Mouse (Mus musculus): ENCODE results near the gene Mrpl24.

Gene Mrpl24

DNA sequence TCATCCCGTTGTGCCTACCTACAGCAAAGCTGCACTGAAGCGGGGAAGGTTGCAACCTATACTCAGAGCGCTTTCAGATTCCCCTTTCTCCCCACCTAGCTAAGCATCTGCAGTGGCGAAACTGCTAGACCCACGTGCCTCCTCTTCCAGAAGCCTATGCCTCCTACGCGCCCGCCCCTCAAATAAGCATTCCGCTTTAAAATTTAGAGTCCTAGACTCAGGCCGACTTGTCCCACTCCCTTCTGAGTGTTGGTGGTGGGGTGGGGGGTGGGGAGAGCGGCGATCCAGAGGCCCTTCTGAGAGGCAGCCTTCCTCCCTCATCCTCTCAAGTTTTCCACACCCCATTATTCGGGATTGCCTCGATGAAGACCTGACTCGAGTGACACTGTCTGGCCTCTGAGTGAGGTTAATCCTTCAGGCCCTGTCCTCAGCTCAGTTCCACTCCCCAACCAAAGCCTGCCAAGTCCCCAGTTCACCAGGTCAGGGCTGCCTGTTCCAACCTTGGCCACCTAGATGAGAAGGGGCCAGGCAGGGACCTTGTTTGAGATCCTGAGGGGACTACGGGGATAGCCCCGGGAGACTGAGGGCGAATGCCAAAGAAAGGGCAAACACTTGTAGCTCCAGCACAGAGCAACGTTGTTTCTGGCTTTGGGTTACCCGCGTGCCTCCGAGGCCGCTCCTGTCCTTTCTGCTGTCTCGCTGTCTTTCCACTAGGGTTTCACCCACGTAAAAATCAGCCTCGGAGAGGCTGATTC is 27.9 kb downstream of the Mrpl24 start:
- DNase-seq (ENCODE audit: low spot score): no peak

DNA sequence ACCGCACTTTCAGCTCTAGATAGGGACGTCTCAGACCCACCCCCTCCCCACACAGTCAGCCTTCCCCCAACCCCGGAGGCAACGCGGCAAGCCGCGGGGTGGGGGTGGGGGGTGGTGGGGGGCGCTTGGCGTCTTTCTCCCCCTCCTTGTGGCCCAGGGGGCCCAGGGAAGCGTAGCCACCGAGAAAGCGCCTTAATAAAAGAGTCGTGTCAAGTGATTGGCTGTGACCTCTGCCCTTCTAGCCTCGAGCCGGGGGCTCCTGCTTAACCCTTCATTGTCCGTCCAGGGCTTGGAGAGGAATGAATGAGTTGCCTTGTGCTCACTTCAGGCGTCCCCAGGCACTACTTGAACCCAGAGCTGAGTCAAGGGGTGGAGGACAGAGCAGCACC is 28.5 kb downstream of the Mrpl24 start:
- no peak for DNase-seq (ENCODE audit: low spot score)

DNA sequence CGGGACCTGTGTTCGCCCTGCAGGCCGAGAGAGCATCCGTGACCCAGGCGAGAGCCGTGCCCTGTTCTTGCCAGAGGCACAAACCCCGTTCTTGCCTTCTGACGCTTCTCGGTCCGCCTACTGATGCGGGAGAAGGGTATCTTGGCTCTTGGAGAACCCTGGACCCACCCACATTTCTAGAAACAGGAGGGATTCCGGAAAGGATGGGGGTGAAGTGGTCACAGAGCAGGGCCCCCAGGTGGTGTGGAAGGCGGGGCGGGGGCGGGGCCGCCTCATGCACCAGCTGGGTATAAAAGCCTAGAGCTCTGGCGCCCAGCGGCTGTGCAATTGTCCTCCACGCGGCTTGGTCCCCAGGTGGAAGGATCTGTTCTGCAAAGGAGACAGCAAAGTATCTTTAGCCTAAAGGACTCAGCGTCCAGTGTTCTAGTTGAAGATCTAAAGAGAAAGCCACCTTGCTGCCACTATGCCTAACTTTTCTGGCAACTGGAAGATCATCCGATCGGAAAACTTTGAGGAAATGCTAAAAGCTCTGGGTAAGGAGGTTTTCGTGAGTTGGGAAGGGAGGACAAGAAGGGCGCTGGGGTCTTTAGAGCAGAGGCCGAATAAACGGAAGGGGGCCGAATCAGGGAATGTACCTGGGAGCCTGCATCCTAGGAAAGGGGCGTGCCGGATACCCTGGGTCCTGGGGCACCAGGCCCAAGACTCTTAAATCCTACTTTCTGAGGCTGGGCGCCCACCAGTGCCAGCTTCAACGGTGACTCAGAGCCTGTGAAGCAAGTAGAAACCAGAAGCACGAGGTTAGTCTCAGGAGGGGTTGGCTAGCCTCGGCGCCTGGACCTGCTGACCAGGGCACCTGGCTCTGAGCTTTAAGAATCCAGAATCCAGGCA is 29.3 kb downstream of the Mrpl24 start, which contains the start of gene Crabp2:
TSS of gene Crabp2 (plus strand) at position 289 of the 888 bp plus-strand sequence.
- DNase-seq (ENCODE audit: low spot score): no peak

DNA sequence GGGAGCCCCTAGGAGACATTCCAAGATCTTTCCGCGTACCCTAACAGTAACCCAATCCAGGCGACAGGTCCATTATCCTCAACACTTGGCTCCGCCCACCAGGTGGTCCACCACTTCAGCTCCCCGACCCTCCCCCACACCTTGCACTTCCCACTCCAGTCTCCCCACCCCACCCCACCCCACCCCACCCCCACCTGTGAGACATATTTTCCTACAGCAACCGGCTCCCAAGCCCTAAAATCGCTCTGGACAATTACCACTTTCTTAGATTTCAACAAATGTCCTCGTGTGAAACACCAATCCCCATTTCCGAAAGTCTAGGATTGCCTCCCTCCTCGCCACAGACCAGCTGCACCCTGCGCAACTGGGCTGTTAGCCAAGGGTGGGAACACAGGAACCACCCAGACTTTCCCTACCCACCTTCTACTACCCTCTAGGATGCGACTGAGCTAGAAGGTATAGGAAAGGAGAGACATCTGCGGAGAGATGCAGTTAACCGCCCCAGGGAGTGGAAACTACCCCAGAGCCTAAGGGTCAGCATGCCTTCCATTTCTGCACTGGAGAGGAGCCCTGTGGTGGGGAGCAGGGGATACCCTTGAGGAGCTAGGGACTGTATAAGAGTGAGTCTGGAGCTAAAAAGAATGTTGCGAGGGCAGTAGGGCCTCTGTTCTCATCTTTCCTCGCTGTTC is 30.1 kb downstream of the Mrpl24 start:
- DNase-seq (ENCODE audit: low spot score): no peak

DNA sequence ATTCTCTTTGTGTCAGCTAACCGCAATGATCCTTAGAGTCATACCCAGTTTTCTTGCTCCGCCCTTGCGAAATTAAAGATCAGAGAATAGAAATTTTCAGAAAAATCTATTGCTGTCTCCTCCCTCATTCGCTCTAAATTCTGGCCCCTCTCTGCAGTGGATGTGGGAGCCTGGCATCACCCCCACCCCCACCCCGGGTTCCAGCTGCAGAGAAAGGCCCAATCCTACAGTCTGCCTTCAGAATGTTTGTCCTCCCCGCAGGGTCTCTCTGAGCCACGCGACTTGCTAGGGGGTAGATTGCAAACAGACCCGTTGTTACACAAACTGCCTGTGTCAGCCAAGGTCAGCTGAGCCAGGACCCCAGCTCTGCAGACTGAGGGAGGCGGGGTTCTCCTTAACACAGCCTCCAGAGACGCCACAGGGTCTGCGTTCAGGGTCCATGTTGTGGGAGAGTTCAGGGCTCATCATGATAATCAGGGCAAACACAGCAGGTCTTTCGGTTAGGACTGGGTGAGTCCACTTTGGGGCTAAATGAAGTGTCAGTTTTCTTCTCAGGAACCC is 30.7 kb downstream of the Mrpl24 start:
- DNase-seq (ENCODE audit: low spot score): no peak

DNA sequence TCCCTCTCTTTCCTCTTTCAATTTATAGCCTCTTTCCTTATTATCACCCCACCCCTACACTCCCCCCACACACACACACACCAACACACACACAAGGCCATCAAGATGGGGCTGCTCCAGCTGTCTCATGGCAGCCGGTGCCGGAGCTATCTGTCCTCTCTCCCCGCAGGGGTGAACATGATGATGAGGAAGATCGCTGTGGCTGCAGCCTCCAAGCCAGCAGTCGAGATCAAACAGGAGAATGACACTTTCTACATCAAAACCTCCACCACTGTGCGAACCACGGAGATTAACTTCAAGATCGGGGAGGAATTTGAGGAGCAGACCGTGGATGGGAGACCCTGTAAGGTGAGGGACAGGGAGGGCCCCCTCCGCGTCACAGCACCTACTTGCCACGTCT is 32.6 kb downstream of the Mrpl24 start:
- DNase-seq (ENCODE audit: low spot score): no peak

DNA sequence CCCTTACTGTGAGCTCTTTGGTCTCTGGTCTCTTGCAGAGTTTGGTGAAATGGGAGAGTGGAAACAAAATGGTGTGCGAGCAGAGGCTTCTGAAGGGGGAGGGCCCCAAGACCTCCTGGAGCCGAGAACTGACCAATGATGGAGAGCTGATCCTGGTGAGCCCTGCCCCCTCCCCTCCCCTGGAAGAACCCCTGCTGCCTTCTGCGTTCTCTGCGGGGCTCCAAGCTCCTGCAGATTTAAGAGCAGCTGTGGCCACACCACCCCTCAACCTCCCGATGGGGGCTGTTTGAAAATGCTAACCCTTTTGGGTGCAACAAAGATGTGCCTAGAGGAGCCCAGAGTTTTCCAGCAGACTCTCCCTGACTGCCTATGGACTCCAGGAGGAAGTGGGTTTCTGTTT is 33.1 kb downstream of the Mrpl24 start:
- no peak for DNase-seq (ENCODE audit: low spot score)

DNA sequence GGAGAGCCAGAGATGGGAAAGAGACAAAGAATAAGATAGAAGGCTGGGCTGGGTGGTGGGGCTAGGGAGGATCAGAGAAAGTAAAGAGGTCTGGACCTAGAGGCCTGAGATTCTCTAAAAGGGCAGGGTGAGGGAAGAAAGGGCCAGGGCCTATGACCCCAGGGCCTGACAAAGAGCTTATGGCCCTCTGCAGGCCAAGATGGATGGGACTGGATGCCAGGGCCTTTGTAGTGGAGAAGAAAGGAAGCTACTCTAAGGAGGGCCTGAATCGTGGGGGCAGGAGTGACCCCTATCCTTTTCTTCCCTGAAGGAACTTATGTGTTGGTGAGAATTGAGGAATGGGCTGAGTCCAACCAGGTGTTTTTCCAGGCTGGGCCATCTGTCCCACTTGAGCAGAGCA is 38.8 kb downstream of the Mrpl24 start:
- DNase-seq (ENCODE audit: low spot score): no peak

DNA sequence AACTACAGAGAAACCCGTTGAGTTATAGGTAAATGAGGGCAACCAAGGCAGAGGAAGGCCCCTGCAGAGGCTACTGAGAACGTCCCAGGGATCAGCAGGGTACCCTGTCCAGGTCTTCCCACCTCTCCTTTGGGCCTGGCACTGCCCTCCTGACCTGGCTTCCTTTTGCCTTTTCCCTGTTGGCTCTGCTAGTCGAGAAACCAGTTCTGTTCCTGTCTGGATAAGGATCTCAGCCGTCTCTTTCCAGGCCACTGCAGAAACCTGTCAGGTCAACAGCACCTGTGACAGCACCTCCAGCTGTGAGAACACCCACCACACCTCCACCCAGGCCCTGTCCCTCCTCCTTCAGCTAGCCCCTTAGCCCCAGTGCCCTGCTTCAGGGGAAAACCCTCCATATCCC is 39.2 kb downstream of the Mrpl24 start:
- no peak for DNase-seq (ENCODE audit: low spot score)

DNA sequence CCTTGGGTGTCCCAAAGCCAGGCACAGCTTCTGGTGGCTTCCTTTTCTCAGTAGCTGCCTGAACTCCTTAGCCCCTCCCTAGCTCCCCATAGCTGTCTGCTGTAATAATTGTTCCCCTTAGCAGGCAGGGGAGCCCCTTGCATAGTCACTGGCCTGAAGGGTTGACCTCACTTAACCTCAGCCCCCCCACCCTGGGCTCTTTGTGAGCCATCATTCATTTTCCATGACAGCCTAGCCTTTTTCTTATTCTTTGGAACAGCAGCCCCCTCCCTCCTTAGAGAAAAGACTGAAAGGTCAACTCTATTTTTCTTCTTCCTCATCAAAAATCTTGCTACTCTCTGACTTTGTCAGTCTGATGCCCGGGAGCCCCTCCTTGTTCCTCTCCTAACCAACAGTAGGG is 39.7 kb downstream of the Mrpl24 start:
- no peak for DNase-seq (ENCODE audit: low spot score)

DNA sequence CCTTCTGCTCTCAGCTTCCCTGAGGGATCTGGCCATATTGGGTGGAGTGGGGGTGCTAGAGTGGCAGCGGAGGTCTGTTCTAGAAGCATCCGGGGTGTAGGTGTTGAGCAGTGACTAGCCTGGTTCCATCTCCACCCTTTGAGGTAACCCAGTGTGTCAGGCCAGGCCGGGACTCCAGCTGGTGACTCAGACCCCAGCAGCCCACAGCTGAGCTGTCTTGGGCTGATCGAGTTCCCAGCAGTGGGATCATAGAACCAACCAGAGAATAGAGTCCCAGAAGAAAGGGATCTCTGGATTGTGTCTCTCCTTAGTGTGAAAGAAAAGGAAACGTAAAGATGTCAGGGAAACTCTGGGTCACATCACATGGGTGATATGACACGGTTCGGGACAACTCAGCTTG is 40.1 kb downstream of the Mrpl24 start:
- no peak for DNase-seq (ENCODE audit: low spot score)

DNA sequence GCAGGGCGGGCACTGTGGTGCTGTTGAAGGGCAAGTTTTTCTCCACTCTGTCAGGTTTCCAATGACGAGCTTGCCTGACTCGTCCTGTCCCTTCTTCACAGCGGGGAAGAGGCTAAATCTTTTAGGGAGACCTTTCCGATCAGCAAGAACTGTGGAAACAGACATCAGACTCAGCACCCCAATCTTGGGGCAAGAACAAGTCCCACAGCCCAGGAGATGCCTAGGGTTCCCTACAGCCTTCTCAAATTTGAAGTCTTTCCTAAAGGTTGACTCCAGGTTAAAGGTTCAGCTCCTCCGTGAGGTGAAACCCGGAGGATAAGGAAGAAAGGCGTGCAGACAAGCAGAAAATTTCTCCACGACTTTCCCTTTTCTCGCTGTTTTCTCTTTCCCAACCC is 40.9 kb downstream of the Mrpl24 start:
- no peak for DNase-seq (ENCODE audit: low spot score)

DNA sequence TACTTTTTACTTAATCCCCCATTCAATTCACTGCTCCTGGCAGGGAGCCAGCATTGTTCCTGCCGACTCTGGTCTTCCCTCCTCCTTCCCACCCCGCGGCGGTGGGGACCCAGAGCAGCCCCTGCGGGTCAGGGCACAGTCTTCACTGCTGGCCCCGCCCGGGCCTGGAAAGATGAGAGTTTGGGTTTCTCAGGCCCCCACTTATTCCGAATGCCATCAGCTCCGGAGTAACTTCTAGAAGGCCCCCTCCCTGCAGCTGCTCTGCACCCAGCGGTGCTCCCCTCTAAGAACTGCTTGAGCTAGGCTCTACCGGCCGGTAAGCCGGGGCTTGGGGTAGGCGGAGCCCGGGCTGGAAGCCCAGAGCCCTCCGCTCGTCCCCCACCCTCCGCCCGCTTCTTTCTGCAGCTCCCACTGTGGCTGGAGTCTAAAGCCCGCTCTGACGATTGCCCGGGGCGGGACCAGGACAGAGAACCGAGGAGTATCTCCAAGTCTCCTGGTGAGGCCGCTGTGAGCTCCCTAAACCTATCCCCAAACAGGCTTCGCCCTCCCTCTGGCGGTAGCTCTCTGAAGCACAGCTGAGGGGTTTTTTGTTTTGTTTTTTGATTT is 41.4 kb downstream of the Mrpl24 start:
- DNase-seq (ENCODE audit: low spot score): peak; percentile 48

DNA sequence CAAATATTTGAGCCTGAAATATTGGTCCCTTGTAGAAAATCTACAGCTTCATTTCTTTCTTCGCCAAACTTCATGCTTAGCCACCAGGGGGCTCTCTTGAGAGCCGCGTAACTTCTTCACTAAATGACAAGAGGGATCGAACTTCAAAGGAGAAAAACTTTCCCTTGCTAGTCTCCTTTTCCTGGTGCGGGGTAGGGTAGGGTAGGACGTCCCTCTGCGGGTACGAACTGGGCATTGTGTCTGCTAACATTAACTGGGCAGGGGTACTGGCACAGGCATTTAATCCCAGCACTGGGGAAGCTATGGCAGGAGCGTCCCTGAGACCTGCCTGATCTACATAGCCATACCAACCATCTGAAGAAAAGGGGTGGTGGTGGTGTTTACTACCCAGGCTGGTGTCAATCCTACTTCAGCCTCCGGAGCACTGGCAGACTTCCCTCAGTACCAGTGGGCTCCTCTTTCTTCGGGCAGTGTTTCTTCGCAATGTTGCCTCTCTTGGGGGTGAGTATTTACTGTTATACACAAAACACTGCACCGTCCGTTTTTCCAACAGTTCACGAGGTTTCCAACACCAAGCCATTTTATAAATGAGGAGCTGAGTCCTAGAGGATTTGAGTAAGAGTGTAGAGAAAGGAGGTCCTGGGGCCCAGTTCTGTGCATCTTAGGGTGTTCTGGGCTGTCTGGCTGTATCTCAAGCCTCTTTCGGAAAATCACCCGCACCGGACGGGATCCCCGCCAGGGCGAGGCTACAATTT is 51.1 kb downstream of the Mrpl24 start:
- DNase-seq (ENCODE audit: low spot score): peak; percentile 33

DNA sequence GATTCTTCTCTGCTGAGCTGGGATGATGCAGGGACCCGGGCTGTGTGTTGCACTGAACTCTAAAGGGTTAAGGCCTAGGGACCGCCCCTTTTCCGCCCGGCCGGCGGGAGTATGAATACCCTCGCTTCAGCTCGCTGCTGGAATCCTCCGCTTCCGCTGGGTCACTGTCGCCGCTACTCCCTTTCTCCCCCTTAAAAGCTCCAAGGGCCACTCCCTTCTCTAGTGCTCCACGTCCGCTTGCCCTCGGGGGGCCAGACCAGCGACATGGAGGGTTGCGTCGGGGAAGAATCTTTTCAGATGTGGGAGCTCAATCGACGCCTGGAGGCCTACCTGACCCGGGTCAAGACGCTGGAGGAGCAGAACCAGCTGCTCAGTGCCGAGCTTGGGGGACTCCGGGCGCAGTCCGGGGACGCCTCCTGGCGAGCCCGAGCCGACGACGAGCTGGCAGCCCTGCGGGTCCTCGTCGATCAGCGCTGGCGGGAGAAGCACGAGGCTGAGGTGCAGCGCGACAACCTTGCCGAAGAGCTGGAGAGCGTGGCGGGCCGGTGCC is 51.7 kb downstream of the Mrpl24 start, which contains the start of gene Nes:
TSS of gene Nes (plus strand) at position 140 of the 550 bp plus-strand sequence.
- no peak for DNase-seq (ENCODE audit: low spot score)

DNA sequence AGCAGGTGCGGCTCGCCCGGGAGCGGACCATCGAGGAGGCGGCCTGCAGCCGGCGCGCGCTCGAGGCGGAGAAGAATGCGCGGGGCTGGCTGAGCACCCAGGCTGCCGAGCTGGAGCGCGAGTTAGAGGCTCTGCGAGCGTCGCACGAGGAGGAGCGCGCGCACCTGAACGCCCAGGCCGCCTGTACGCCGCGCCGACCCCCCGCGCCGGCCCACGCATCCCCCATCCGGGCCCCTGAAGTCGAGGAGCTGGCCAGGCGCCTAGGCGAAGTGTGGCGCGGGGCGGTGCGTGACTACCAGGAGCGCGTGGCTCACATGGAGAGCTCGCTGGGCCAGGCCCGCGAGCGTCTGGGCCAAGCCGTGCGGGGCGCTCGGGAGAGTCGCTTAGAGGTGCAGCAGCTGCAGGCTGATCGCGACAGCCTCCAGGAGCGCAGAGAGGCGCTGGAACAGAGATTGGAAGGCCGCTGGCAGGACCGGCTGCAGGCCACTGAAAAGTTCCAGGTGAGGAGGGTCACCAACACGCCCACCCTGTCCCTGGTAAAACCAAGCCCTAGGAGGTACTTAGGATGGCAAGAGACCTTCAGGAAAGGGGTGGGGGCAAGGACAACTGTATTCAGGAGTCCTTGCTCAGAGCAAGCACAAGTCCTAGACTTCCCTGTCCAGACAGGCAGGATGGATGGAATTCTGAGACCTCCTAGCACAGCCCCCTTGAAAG is 52.3 kb downstream of the Mrpl24 start:
- no peak for DNase-seq (ENCODE audit: low spot score)

DNA sequence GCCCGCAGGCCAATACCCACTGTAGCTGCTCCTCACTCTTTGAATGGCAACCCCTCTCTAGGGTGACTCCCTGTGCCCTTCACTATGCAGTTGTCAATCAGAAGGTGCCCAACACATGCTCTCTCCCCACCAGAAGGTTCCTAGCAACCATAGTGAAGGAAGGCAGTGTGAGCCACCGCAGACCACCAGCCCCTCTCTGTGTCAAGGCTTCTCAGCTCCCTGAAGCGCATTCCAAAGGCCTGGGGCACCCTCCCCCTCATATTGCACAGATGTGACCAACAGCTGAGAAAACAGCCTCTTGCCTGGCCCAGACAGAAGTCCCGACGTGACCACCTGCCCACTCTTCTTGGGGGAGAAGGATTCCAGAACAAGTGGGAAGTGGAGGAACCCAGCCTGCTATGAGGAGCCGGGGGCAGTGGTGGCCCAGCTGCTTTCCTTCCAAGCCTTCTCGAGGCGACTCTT is 52.9 kb downstream of the Mrpl24 start:
- DNase-seq (ENCODE audit: low spot score): no peak

DNA sequence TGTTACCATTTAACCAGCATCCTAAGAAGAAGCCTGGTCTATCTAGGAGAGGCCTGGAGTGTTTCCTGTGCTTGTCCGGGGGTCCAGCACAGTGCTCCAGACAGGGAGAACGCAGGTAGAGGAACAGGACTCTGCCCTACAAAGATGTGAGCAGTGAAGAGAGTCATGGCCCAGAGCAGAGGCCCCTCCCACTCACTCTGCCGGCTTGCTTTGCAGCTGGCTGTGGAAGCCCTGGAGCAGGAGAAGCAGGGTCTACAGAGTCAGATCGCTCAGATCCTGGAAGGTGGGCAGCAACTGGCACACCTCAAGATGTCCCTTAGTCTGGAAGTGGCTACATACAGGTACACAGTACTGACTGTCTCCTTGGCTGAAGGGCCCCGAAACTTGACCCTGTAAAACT is 53.5 kb downstream of the Mrpl24 start:
- no peak for DNase-seq (ENCODE audit: low spot score)

All from spleen, adult 12 weeks (tissue).